Mouse (Mus musculus): ENCODE results near the gene Tes.

Gene Tes

DNA sequence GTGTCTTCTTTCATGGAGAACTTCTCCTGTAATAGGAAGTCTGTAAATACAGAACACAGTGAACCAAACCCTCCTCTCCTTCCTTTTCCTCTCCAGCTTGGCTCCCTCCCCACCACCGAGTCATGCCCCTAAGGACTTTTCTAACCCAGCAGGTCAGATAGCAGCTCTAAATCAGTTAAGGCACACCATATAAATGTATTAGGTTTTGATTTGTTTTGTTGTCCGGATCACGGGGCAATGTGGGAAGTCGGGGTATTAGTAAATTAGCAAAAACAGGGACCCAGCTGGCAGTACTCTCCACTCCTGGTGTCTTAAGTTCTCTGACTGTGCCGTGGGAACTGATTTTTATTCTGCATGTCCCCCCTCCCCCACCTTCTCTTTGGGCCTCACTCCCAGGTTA is 14.4 kb downstream of the Tes start:
- DNase-seq (ENCODE audit: low spot score in 2 of 2) = no peak

DNA sequence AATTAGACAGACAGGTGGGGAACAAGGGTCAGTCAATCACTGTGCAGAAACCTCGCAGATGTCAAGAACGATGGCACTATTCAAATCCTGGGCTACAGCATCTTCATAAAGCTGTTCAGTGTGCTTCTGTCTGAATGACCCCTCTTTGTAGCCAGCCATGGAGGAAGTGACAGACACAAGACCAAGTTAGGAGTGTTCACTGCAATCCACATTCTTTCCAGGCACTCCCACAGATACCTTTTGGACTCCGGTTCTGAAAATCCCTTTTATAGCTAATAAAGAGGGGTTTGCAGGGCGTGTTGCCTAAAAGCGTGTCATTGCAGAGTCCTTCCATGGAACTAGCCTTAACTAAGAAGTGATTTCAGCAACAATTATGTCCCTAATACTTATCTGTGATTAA is 14.9 kb downstream of the Tes start:
- no peak for DNase-seq (ENCODE audit: low spot score in 2 of 2)

DNA sequence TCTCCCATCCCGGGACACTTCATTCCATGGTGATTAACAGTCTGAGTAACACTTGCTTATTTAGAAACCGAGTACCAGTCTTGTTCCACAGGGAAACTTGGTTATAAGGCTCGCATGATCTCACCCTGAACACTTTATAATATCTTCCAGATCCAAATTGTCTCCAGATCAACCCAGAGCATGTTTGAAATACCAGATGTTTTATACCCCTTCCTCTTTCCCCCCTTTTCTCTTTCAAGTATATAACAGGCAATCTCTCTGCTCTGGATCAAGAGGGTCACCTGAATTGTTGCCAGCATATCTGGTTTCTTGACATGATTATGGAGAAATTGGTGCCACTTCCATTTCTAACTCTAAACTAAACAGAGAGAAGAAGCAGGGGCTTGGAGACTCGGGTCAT is 17.3 kb downstream of the Tes start:
- no peak for DNase-seq (ENCODE audit: low spot score in 2 of 2)

DNA sequence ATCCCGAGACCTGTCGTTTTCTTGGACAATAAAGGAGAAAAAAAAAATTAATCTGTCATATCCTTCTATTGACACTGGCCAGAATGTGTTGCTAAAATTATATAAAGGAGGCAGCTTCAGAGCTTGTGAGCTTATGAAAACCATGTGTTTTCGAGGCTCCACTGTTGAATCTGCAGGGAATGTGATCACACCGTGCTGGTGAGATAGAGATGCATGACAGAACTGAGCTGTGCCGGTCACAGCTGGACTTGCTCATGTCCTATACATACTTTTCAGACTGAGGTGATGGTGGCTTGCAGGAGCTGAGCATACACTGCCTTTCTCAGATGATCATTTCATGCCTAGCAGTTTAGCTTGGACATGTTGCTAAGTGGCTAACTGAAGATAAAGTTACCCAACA is 17.9 kb downstream of the Tes start:
- DNase-seq (ENCODE audit: low spot score in 2 of 2) = no peak

DNA sequence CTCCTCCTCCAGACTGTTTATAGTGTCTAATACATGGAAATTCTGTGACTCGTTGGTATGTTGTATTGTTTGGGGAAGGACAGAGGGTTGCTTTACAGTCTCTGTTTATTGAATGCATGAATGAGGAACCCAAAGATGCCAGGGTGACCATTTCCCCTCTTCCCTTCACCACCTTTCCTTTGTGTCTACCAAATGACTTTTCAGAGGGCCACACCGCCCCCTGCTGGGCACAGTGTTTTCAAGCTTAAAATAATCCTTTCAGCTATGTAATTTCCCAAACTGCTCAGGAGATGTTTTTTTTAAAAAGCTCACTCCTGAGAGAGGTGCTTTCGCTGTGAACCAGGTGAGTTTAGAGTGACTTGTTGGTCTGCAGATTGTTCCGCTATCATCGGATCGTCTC is 22.5 kb downstream of the Tes start:
- peak; percentile 31 to 54 for DNase-seq (ENCODE audit: low spot score in 2 of 2)

DNA sequence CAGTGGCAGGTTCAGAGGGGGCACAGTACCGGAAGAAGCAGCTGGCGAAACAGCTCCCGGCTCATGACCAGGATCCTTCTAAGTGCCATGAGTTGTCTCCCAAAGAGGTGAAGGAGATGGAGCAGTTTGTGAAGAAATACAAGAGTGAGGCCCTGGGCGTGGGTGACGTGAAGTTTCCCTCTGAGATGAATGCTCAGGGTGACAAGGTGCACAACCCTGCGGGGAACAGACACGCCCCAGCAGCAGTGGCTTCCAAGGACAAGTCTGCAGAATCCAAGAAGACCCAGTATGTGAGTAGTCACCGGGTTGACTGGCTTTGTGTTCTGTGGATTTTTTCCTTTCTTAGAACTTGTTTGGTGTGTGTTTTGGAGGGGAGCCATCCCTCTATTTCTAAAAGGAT is 32.4 kb downstream of the Tes start:
- no peak for DNase-seq (ENCODE audit: low spot score in 2 of 2)

DNA sequence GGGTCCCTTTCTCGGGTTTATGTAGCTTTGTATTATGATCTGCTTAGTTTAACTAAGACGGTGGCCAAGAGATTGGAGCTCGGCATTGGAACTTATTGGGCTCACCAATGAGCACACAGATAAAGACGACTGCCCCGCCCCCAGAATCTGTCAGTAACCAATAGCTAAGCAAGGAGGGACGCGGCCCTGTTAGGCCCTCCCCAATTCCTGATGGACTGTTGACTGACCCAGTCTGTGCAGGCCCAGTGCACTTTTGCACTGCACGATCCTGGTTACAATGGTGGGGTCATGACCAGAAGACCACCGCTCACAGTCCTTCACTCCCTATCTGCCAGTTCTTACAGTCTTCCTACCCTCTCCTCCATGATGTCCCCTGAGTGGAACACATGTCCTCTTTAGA is 33.6 kb downstream of the Tes start:
- no peak for DNase-seq (ENCODE audit: low spot score in 2 of 2)

DNA sequence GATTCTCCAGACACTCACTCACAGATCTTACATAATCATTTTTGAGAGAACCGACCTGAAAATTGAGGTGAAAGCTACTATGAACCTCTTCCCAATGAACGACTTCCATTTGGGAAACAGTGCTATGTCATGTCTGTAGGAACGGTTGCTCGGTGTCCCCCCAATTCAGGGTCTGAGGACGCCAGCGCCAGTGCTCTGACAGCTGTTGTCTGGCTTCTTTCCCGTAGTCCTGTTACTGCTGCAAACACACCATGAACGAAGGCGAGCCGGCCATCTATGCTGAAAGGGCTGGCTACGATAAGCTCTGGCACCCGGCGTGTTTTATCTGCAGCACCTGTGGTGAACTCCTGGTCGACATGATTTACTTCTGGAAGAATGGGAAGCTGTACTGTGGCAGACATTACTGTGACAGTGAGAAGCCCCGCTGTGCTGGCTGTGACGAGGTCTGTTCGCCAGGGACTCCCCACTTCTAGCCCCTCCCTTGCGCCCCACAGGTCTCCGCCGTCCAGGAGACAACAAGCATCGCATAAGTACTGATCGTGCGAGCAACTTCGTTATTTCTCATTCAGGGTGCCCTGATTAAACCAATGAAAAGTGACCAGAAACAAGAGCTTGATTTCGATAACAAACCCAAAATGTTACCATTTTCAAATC is 34.7 kb downstream of the Tes start:
- no peak for DNase-seq (ENCODE audit: low spot score in 2 of 2)

DNA sequence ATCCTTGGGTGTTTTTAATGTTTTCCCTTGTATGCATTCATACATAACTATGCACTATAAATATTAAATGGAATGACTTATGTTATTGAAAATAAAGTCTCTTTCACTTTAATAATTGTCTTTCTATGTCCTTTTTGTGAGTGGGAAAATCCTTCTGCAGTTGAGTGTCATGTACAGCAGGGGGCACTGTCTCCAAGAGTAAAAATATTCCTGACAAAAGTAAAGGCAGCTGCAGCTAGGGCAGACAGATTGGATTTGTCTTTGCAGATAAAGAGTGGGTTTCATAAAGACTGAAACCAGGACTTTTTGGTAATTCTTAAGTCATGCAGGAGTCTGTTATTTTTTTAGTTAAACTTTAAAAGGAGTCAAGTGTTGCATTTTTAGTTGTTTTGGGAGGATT is 40.8 kb downstream of the Tes start:
- DNase-seq (ENCODE audit: low spot score in 2 of 2) = peak in 1 of 2 experiments; percentile 3

DNA sequence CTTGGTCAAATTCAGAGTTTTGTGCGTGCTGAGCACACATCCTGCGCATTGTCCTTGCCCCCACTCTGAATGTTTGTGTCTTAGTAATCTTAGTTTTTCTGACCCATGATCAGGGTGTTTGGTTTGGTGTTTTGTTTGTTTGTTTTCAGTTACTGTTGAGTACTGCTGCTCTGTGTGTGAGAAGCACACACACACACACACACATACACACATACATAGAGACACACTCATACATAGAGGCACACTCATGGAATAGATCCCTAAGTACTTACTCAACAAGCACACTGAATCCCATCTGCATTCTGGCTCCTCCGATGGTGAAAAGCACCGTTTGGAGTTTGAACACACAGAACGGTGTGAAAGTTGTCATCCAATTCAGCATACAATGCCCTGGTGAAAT is 41.5 kb downstream of the Tes start:
- no peak for DNase-seq (ENCODE audit: low spot score in 2 of 2)

DNA sequence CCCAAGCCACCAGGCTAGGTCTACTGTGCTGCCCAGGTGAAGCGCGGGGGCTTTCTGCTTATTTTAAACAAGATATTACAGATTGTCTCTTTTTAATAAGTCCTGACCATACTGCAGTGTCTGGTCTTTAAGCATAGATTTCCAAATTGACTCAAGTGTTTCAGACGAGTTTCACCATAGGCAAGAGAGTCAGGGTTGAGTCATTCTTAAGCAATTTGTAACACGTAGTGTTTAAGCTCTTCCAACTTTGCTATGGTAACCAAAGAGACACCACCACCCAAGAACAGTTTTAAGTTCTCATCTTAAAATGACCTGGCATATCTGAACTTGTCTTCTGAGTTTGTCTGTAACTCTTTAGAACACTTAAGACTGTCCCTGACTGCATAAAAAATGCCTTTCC is 44.3 kb downstream of the Tes start:
- DNase-seq (ENCODE audit: low spot score in 2 of 2) = no peak

DNA sequence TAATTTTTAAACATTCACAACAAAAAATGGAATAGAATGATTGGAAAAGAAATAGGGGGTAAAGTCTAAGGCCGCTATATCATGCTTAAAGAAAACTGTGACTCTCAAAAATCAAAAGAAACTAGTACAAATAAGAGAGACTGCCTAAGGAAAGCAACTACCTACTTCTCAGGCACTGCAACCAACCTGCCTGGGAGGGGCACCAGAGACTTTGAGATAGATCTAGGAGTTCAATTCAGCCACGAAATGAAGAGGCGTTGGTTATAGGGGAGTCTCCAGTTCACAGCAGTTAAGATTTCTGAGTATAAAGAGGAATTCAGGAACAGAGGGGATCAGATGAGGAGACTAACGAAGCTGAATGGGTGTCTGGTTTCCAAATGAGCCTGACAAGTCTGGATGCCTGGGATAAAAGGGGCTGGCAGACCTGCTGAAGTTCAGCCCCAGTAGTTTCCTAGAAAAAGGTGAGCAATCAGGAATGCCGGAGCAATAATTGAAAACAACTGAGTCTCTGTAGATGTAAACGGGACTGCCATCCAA is 45.7 kb downstream of the Tes start:
- DNase-seq (ENCODE audit: low spot score in 2 of 2) = no peak

DNA sequence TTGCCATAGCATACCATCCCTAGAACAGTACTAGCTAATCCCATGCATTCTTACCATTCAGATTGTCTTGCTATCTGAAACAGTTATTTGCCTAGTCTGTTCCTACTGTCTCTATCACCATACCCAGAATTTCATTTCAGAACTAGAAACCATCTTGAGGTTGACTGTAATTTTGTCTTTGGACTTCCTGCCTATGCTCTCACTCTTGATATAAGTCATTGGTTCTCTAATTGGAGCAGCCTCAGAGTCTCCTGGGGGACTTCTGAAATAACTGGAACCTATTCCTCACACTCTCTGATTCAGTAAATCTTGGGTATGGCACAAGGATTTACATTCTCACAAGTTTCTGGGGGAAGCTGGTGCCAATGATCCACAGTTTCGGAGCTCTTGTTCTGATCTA is 47.1 kb downstream of the Tes start:
- DNase-seq (ENCODE audit: low spot score in 2 of 2) = no peak

DNA sequence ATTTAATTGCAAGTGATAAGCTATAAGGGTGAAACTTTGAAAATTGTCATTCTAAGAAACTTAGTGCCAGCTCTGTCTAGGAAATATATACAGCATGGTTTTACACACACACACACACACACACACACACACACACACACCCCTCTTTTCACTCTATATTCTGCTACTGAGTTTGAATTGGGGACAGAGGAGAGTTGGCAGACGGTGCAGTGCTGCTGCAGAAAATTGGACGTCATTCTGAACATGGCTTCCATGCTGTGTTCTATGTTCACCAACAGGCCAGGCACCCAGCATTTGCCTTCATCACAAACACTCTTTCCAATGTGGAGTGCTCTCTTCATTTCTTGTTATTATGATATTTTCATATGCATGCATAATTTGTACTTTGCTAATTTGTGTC is 48.0 kb downstream of the Tes start:
- no peak for DNase-seq (ENCODE audit: low spot score in 2 of 2)

DNA sequence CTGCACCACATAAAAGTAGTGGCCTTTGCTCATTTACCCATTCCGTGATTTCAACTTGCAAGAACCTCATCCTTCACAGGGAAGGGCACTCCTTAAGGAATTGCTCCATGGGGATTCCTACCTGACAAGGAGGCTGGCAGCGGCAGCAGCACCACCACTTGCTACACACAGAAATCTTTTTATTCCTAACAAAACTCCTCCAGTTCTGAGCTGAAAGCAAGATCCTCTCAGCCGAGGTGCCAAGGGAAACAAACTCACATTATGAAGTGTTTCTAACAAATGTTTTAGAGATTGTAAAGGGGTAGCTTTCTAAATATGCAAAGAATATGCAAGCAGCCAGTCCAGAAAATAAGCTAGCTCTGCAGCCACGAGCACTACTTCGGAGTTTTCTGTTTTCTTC is 49.6 kb downstream of the Tes start:
- DNase-seq (ENCODE audit: low spot score in 2 of 2) = no peak

DNA sequence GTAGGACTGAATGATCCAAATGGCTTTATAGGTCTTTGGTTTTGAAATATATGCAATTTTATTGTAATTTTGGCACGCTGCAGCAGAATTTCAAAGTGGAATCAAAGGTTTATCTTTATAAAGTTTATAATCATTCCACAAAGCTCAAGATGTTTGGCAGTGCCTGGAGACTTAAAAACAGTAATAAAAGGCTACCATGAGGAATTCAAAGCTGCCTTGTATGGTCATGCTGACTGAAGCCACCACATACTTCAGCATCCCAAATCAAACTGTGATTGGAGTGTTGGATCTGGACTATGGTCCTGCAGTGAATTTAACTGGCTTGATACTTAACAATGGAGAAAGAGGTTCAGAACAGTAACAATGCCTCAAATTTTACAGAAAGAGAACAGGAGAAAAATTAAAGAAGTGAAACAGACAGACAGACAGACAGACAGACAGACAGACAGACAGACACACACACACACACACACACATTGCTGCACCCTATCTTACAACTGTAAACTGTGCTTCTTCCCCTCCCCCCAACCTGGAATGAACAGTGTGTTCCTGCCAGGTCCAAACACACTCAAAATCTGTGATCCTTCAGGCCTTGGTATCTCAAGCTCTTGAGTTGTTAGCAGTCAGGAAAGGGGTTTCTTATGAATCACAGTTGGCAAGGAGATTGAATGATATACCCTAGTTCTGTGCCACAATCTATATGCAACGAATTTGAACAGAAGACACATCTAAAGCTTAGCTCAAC is 50.3 kb downstream of the Tes start:
- no peak for DNase-seq (ENCODE audit: low spot score in 2 of 2)

DNA sequence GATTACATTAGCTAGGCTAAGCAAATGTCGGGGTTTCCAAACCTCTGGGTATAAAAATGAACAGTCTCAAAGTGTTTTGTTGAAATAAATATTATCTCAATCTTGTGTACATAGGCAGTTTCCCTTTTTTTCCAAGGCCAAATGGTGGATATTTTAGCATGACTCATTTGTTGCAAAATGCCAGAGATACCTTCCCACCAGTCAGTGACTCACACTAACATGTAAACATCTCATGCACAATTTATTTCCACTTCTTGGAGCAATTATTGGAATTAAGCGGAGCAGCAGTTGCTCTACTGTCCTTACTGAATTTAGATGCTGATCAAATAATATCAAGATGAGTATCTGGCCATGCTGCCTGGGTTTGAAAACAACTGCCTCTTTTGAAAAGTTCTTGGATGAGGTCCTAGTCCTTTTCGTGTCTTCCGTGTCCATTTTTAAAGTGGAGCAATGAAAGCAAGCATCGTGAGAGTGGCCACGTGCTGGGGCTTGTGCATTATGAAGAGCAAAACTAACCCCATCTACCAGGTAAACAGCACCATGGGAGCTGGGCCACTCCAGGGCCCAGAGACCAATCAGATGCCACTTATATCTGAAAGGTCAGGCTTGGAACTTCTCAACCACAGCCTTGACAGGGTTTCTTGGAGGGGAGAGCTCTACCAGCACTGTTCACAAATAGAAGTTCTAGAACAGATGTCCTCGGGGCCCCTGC is 54.7 kb downstream of the Tes start:
- no peak for DNase-seq (ENCODE audit: low spot score in 2 of 2)

DNA sequence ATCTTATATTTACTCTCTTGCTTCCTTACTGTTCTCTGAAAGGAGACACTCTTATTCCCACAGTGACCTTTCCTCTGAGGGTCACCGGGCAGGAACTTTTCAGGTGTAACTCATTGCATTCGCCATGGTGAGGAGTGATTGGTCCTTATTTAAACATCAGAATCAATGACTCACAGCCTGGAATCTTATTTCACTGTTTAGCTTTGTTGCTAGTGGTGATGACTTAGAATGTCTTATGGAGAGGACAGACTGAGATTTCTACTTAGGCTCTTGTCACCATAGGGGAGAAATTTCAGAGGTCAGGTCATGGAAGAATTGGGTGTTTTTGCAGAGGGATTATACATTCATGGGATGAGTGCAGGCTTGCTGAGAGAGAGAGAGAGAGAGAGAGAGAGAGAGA is 75.1 kb downstream of the Tes start:
- no peak for DNase-seq (ENCODE audit: low spot score in 2 of 2)

DNA sequence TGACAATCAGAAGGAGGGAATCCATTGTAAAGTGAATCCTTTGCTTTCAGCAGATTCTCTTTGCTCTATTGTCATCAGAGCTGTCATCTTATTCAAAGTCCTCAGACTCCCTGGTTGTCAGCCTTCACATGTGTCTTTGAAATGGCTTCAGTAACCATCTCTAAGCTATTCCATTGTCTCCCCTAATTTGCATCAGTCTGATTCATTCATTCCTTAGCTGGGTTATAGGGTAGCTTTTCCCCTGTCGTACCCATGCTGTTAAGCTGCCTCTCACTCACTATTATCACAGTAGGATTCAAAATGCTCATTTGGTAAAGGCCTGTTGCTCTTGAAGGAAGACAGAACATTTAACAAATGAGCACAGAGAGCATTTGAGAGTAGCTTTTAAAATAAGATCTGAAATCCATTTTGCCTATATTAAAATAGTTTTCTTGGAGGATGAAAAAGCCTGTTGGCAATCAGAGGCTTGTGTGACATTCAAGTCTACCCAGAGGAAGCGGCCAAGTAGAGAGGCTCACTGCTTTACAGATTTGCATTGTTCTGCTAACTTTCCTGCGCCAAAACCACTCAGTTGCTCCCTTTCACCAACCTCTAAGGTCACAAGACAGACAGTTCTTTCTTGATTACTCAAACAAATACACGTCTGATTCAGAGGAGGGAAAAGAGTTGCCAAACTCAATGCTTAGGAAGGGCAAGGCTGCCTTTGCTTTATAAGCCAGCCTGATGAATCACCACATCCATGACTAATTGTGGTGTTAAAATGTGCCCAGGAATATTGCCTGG is 77.8 kb downstream of the Tes start:
- DNase-seq (ENCODE audit: low spot score in 2 of 2) = no peak

DNA sequence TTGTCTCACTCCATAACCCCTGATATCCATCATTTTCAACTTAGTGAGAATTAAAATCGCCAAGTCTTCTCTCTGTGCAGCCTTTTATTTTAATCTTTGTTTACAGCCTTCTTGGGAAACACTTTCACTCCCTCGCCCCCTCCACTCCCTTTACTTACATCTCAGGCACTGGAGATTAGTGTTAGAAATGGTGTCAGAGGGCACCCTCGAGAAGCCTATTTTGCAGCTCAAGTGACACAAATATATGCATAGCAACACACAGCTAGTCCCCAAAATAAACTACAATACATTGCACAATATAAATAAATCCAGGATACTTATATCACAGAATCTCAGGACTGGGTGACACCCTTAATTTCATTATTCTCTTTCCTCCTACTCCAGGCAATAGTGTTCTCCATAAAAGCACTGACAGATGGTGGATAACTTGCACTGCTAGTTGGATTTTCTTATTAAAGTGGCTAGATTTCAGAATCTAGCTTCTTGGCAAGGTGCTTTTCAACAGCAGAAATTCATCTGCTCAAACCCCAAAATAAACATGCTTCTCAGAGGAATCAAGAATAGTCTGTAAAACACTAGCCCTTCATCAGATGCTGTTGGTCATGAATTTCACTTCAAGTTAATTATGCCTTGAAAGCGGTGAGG is 86.2 kb downstream of the Tes start:
- DNase-seq (ENCODE audit: low spot score in 2 of 2) = no peak

DNA sequence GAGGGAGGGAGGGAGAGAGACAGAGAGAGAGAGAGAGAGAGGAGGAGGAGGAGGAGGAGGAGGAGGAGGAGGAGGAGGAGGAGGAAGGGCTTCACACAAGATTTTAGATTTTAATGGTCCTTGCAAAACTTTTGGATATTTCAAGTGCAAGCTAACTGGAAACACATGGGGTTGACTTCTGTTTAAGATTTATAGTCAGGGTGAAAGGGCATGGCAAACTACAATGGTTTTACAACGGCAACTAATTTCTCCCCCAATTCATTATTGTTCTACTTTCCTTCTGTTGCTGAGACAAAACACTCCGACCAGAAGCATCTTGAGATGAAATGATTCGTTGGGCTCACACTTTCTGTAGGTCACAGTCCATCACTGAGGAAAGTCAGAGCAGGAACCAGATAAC is 87.6 kb downstream of the Tes start:
- DNase-seq (ENCODE audit: low spot score in 2 of 2) = no peak

All from spleen, postnatal 14 days (tissue).